Mouse (Mus musculus): ENCODE measurements at regions not wholly inside any gene's neighbourhood (a gene's known extent, or its start where the extent isn't known, plus 50 kb on each side); places are given as distances from the start of the nearest gene placed in this dataset.

GRCm38 (mm10) chr10:119134797-119135488, 104.9 kb downstream of the Cand1 start:
- no peak overlapping the region for H3K4me3 ChIP-seq (ENCODE audit: insufficient read depth in 1 of 2, low read depth in 2 of 2, low read length in 2 of 2)
- H3K9me3 ChIP-seq (ENCODE audit: control insufficient read depth, low read length): no peaks in the 10 kb centered on the region
- TF ChIP-seq CTCF (IDR thresholded peaks at IDR 0.05; ENCODE audit: low read depth): no peak
- TF ChIP-seq EP300 (IDR thresholded peaks at IDR 0.05; ENCODE audit: low read depth): no peak
- peak; percentile 81 for ATAC-seq (ENCODE audit: insufficient read depth)
- no peak overlapping the region for H3K27ac ChIP-seq
- peak overlapping the region; percentile 18; the same call in 1 of the 2 replicates for H3K4me2 ChIP-seq (ENCODE audit: low read depth)
- whole genome bisulfite sequencing (ENCODE audit: insufficient replicate concordance): 36% methylated on average over 10 of the region's 10 CpGs
- no peaks in the 10 kb centered on the region for H3K27me3 ChIP-seq (ENCODE audit: control insufficient read depth, insufficient read depth, low read length)
- peaks cover 9 to 14% of the 10 kb centered on the region in 2 experiments for H3K4me1 ChIP-seq (replicated peaks; ENCODE audit: control insufficient read depth in 2 of 2, insufficient read depth in 2 of 2, low read length in 1 of 2)
- DNase-seq (ENCODE audit: low read depth in 3 of 3, low spot score in 3 of 3): no peak
- H3K36me3 ChIP-seq (replicated peaks; ENCODE audit: control insufficient read depth, insufficient read depth, low read depth): no peaks in the 10 kb centered on the region
- H3K9ac ChIP-seq (replicated peaks): no peak overlapping the region

GRCm38 (mm10) chr10:119131977-119132376, 107.9 kb downstream of the Cand1 start:
- Histone ChIP-seq H3K4me1 (replicated peaks; ENCODE audit: control insufficient read depth in 2 of 2, insufficient read depth in 2 of 2, low read length in 1 of 2) (peaks cover 9 to 14% of the 10 kb centered on the region in 2 experiments), H3K27me3 (ENCODE audit: control insufficient read depth, insufficient read depth, low read length) (no peaks in the 10 kb centered on the region), H3K9me3 (ENCODE audit: control insufficient read depth, low read length) (no peaks in the 10 kb centered on the region), H3K9ac (replicated peaks) (no peak overlapping the region), H3K4me3 (ENCODE audit: insufficient read depth in 1 of 2, low read depth in 2 of 2, low read length in 2 of 2) (no peak overlapping the region), H3K27ac (no peak overlapping the region), H3K36me3 (replicated peaks; ENCODE audit: control insufficient read depth, insufficient read depth, low read depth) (no peaks in the 10 kb centered on the region), H3K4me2 (ENCODE audit: low read depth) (no peak overlapping the region)
- DNase-seq (ENCODE audit: low read depth in 3 of 3, low spot score in 3 of 3): no peak
- no peak for ATAC-seq (ENCODE audit: insufficient read depth)
- TF ChIP-seq EP300 (IDR thresholded peaks at IDR 0.05; ENCODE audit: low read depth) (no peak), CTCF (IDR thresholded peaks at IDR 0.05; ENCODE audit: low read depth) (no peak)
- WGBS (ENCODE audit: insufficient replicate concordance): 64% methylated on average over 16 of the region's 16 CpGs

- H3K9me3 ChIP-seq (ENCODE audit: control insufficient read depth, low read length): no peaks in the 10 kb centered on the region
- 60% methylated on average over 6 of the region's 6 CpGs for WGBS (ENCODE audit: insufficient replicate concordance)
- H3K4me2 ChIP-seq (ENCODE audit: low read depth): no peak overlapping the region
- no peak overlapping the region for H3K4me3 ChIP-seq (ENCODE audit: insufficient read depth in 1 of 2, low read depth in 2 of 2, low read length in 2 of 2)
- ATAC-seq (ENCODE audit: insufficient read depth) (no peak), DNase-seq (ENCODE audit: low read depth in 3 of 3, low spot score in 3 of 3) (no peak)
- H3K27ac ChIP-seq: no peak overlapping the region
- H3K9ac ChIP-seq (replicated peaks): no peak overlapping the region
- H3K27me3 ChIP-seq (ENCODE audit: control insufficient read depth, insufficient read depth, low read length): no peaks in the 10 kb centered on the region
- TF ChIP-seq EP300 (IDR thresholded peaks at IDR 0.05; ENCODE audit: low read depth) (no peak), CTCF (IDR thresholded peaks at IDR 0.05; ENCODE audit: low read depth) (no peak)
- H3K36me3 ChIP-seq (replicated peaks; ENCODE audit: control insufficient read depth, insufficient read depth, low read depth): no peaks in the 10 kb centered on the region
- peaks cover 9 to 14% of the 10 kb centered on the region in 2 experiments for H3K4me1 ChIP-seq (replicated peaks; ENCODE audit: control insufficient read depth in 2 of 2, insufficient read depth in 2 of 2, low read length in 1 of 2)
These were observed 109.2 kb downstream of the Cand1 start for GRCm38 (mm10) chr10:119130676-119131075.

- 48% methylated on average over 3 of the region's 3 CpGs for WGBS (ENCODE audit: insufficient replicate concordance)
- Histone ChIP-seq H3K4me2 (ENCODE audit: low read depth) (no peak overlapping the region), H3K9ac (replicated peaks) (no peak overlapping the region), H3K27ac (no peak overlapping the region), H3K4me1 (replicated peaks; ENCODE audit: control insufficient read depth in 2 of 2, insufficient read depth in 2 of 2, low read length in 1 of 2) (no peaks in the 10 kb centered on the region), H3K9me3 (ENCODE audit: control insufficient read depth, low read length) (no peaks in the 10 kb centered on the region), H3K4me3 (ENCODE audit: insufficient read depth in 1 of 2, low read depth in 2 of 2, low read length in 2 of 2) (no peak overlapping the region), H3K36me3 (replicated peaks; ENCODE audit: control insufficient read depth, insufficient read depth, low read depth) (no peaks in the 10 kb centered on the region), H3K27me3 (ENCODE audit: control insufficient read depth, insufficient read depth, low read length) (no peaks in the 10 kb centered on the region)
- no peak for TF ChIP-seq CTCF (IDR thresholded peaks at IDR 0.05; ENCODE audit: low read depth)
- TF ChIP-seq EP300 (IDR thresholded peaks at IDR 0.05; ENCODE audit: low read depth): no peak
- ATAC-seq (ENCODE audit: insufficient read depth) (no peak), DNase-seq (ENCODE audit: low read depth in 3 of 3, low spot score in 3 of 3) (no peak)
These were observed 111.8 kb downstream of the Cand1 start for GRCm38 (mm10) chr10:119128035-119128434.

GRCm38 (mm10) chr10:119123517-119123916, 116.3 kb downstream of the Cand1 start:
- Histone ChIP-seq H3K4me3 (ENCODE audit: insufficient read depth in 1 of 2, low read depth in 2 of 2, low read length in 2 of 2) (no peak overlapping the region), H3K4me1 (replicated peaks; ENCODE audit: control insufficient read depth in 2 of 2, insufficient read depth in 2 of 2, low read length in 1 of 2) (no peaks in the 10 kb centered on the region), H3K4me2 (ENCODE audit: low read depth) (no peak overlapping the region), H3K9me3 (ENCODE audit: control insufficient read depth, low read length) (no peaks in the 10 kb centered on the region), H3K9ac (replicated peaks) (no peak overlapping the region), H3K36me3 (replicated peaks; ENCODE audit: control insufficient read depth, insufficient read depth, low read depth) (no peaks in the 10 kb centered on the region), H3K27ac (no peak overlapping the region), H3K27me3 (ENCODE audit: control insufficient read depth, insufficient read depth, low read length) (no peaks in the 10 kb centered on the region)
- ATAC-seq (ENCODE audit: insufficient read depth) (no peak), DNase-seq (ENCODE audit: low read depth in 3 of 3, low spot score in 3 of 3) (no peak)
- TF ChIP-seq CTCF (IDR thresholded peaks at IDR 0.05; ENCODE audit: low read depth) (no peak), EP300 (IDR thresholded peaks at IDR 0.05; ENCODE audit: low read depth) (no peak)
- 71% methylated on average over 5 of the region's 5 CpGs for WGBS (ENCODE audit: insufficient replicate concordance)
